Mouse (Mus musculus) embryonic facial prominence, embryonic 10.5 days (tissue): ENCODE measurements around the gene Trappc12. TPM values are rescaled to one million over a fixed set of nuclear protein-coding genes. Genes with fewer than 3 reads are reported as not detected.

Experiments
- DNase-seq: peaks from one replicate; pipeline ENCODE4 v3.0.0-alpha.2; 2017; ENCODE audit warnings: low spot score
- H3K27ac ChIP-seq: fragments of 300-500 bp; sonication (generic); replicated peaks from 2 replicates; pipeline ENCODE4 v1.5.1; 2016; ENCODE audit warnings: mild to moderate bottlenecking
- H3K27me3 ChIP-seq: fragments of 300-500 bp; sonication (generic); replicated peaks from 2 replicates; pipeline ENCODE4 v1.6.1; 2016; ENCODE audit warnings: low read depth, mild to moderate bottlenecking; ENCODE audit not compliant: poor library complexity, severe bottlenecking
- H3K36me3 ChIP-seq: fragments of 300-500 bp; sonication (generic); replicated peaks from 2 replicates; pipeline ENCODE4 v1.6.1; 2016; ENCODE audit warnings: mild to moderate bottlenecking, moderate library complexity
- H3K4me1 ChIP-seq: fragments of 300-500 bp; sonication (generic); 2 replicates; pipeline ENCODE4 v1.6.1; 2016
- H3K4me3 ChIP-seq: fragments of 300-500 bp; sonication (generic); 2 replicates; pipeline ENCODE4 v1.5.1; 2016; ENCODE audit warnings: mild to moderate bottlenecking, moderate library complexity
- H3K9me3 ChIP-seq: fragments of 300-500 bp; sonication (generic); 2 replicates; pipeline ENCODE4 v1.6.1; 2016; ENCODE audit warnings: mild to moderate bottlenecking
- WGBS: fragments of 180-500 bp; shearing (Covaris S2); methylation state at CpG from one replicate; pipeline ENCODE4 v1.1.7; 2016; 5-methylcytosine and 5-hydroxymethylcytosine counted together
- polyA plus RNA-seq: library from polyadenylated mRNA; unstranded; fragments of >200 nt; fragmentation: Nextera tagmentation; extraction: Ambion mirVana; gene quantifications from 2 replicates; pipeline ENCODE4 v1.2.1, GENCODE M21; 2016

Gene Trappc12
- polyA plus RNA-seq, 1 experiment from 2014 or later = 35.7 TPM

DNA sequence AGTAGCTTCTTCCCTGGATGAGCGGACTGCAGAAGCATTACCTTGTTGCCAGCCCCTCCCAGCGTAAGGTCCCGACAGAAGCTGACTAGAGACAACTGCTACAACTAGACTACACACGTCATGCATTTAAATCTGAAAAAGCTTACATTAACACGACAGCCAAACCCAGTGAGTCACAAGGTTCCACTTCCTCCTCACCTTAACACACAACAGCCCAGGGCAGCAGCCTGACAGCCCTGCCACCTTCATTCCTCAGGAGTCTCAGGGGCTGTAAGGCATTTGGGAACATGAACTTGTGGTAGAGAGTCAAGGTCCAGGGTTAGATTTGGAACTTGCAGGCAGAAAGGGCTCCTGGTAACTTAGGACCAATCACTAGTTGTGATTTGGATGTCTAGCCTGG lies 23.2 kb downstream of the Trappc12 start:
- Histone ChIP-seq H3K27me3 (no peaks in the 10 kb centered on the region), H3K9me3 (no peaks in the 10 kb centered on the region), H3K36me3 (peaks cover 43% of the 10 kb centered on the region), H3K27ac (no peak overlapping the region), H3K4me3 (no peak overlapping the region), H3K4me1 (0 out of 2 replicates have a peak, but pooled peaks cover 2% of the 10 kb centered on the region)
- DNase-seq = no peak
- WGBS = 87% methylated on average over 5 of the region's 5 CpGs

DNA sequence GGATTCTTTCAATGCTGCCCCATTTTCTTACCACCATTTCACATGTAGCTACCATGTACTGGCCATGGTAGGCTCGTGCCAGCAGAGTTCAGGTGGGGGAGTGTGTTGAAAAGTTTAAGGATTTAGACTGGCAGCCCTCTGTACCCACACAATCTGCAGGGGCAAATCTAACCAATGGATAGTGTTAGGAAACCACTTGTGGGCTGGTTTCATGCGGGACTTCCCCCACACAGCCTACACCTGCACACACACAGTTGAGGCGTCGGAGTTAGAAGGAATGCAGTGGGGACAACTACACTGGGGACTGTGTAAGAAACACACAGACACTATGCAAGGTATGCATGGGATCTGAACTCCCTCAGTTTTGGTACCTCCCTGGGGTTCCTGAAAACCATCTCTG lies 24.1 kb downstream of the Trappc12 start:
- WGBS = 88% methylated on average over 4 of the region's 4 CpGs
- Histone ChIP-seq H3K4me3 (no peak overlapping the region), H3K36me3 (peaks cover 45% of the 10 kb centered on the region), H3K9me3 (no peaks in the 10 kb centered on the region), H3K27me3 (no peaks in the 10 kb centered on the region), H3K4me1 (0 out of 2 replicates have a peak, but pooled peaks cover 2% of the 10 kb centered on the region), H3K27ac (no peak overlapping the region)
- DNase-seq = no peak

DNA sequence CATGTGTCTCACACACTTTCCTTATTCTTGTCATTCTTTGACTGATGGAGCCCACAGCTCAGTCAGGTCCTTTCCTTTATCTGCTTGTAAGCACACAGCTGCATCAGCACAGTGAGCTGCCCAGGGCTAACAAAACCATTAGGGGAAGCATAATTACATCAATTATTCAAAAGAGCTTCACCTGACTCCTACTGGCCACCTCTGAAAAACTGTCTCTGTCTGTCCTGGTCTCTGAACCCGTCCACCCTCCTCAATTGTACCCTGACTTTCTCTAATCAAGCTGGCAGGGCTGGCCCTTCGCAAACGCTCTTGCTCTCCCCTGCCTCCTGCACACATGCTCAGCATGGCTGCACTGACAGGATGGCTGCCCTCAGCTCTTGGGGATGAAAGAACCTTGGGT lies 25.9 kb downstream of the Trappc12 start:
- Histone ChIP-seq H3K27ac (no peak overlapping the region), H3K36me3 (peaks cover 48% of the 10 kb centered on the region)
- WGBS = 75% methylated on average over 3 of the region's 3 CpGs

DNA sequence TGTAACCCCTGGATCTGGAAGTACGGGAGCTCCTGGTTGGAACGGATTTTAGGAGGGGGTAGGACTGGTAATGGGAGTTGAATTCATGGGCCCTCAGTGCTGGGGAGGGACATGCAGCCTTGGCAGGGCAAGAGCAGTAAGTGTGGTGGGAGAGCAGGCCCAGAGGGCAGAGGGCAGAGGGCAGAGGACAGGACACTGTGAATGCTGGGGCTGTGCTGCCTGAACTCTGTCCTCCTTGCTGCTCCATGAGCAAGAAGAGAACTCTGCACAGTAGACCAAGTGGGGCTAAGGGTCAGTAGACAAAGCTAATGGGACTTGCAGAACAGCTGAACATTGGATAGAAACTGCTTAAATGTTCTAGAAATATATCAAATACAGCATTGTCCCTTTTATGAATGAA lies 32.2 kb downstream of the Trappc12 start:
- H3K4me3 ChIP-seq = no peak overlapping the region
- no peaks in the 10 kb centered on the region for H3K9me3 ChIP-seq
- H3K27me3 ChIP-seq = no peaks in the 10 kb centered on the region
- no peak overlapping the region for H3K27ac ChIP-seq
- peaks cover 68% of the 10 kb centered on the region for H3K36me3 ChIP-seq
- no peak for DNase-seq
- no peaks in the 10 kb centered on the region for H3K4me1 ChIP-seq
- WGBS = 92% methylated on average over 2 of the region's 2 CpGs

More for the DNA sequence above, 25.9 kb downstream of the Trappc12 start:
- Histone ChIP-seq H3K27me3 (no peaks in the 10 kb centered on the region), H3K4me3 (no peak overlapping the region), H3K9me3 (no peaks in the 10 kb centered on the region), H3K4me1 (0 out of 2 replicates have a peak, but pooled peaks cover 2% of the 10 kb centered on the region)
- DNase-seq = no peak

DNA sequence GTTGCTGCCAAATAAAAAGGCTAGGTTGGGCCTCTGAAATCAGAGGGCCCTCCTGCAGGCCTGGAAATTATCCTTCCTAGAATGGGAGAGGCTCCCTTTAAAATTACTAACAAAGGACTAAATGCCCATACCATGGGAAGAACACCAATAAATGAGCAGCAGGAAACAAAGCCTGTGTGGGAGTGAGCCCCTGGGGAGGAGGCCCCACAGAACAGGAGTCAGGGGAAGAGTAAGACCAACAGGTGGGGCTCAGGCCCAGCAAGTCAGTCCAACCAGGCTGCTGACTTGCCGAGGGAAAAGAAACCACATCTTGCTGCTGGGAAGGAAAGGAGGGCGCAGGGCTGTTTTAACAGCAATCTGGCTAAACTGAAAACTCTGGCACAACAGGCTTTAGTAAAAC lies 33.2 kb downstream of the Trappc12 start:
- H3K4me3 ChIP-seq = no peak overlapping the region
- WGBS = 86% methylated on average over 2 of the region's 2 CpGs
- H3K27me3 ChIP-seq = no peaks in the 10 kb centered on the region
- no peak for DNase-seq
- H3K36me3 ChIP-seq = peaks cover 69% of the 10 kb centered on the region
- H3K4me1 ChIP-seq = no peaks in the 10 kb centered on the region
- no peaks in the 10 kb centered on the region for H3K9me3 ChIP-seq
- no peak overlapping the region for H3K27ac ChIP-seq

DNA sequence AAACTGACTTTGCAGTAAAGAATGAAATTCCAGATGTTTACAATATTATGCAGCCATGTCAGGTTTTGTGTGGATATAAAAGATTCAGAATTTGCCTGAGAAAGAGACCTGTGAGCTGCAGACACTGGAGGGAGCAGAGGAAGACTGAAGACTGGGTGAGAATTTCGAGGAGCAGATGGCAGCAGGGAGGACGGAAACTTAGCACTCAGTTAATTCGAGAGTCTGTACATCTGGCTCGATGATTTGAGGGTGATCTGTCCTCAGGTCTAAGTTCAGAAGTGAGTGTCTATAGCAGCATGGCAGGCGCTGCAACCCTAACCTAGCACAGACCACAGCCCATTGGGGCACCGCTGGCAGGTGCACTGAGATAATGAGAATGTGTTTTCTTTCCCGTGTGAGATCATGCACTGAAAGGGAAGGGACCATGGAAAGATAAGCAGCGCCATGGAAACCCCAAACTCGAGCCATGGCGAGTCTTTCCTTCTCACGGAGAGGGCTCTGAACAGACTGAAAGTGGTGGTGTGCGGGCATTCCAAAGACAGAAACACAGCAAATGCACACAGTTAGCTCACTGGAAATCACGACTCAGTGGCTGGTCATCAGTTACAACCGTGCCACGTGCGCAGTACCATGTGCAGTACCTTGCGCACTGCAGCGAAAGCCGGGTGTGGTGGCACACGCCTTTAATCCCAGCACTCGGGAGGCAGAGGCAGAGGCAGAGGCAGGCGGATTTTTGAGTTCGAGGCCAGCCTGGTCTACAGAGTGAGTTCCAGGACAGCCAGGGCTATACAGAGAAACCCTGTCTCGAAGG lies 35.2 kb downstream of the Trappc12 start:
- Histone ChIP-seq H3K27me3 (no peaks in the 10 kb centered on the region), H3K27ac (no peak overlapping the region), H3K4me1 (no peaks in the 10 kb centered on the region), H3K4me3 (no peak overlapping the region), H3K9me3 (no peaks in the 10 kb centered on the region), H3K36me3 (peaks cover 69% of the 10 kb centered on the region)
- DNase-seq = no peak
- 89% methylated on average over 24 of the region's 24 CpGs for WGBS

DNA sequence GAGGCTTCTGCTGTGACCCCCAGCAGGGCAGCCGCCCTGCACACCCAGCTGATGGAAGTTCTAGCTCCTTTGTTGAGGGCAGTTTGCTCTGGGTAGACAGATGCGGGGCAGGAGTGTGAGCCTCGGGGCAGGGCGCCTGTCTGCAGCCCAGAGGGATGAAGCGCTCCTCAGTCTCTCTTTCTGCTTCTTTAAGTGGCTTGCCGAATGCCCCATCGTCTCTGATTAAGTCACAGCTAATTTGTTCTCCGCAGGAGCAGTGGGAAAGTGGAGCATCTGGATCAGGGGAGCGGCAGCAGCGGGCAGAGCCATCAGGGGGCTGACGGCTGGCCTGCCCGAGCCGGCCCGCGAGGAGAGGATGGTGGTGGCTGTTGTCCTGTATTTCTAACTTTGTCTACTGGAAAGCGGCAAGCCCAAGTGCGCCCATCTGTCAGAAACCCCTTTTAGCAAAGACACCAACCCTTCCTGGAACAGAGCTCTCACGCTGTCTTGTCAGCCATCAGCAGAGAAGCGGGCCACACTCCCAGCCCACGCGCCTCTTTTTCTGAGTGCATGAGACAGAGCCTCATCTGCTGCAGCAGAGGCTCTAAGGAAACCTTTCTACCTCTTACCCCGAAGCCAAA lies 39.6 kb downstream of the Trappc12 start:
- DNase-seq = no peak
- Histone ChIP-seq H3K4me3 (no peak overlapping the region), H3K4me1 (peaks cover 3% of the 10 kb centered on the region), H3K27me3 (peaks cover 14% of the 10 kb centered on the region), H3K27ac (no peak overlapping the region), H3K36me3 (peaks cover 57% of the 10 kb centered on the region), H3K9me3 (no peaks in the 10 kb centered on the region)
- WGBS = 71% methylated on average over 22 of the region's 22 CpGs

DNA sequence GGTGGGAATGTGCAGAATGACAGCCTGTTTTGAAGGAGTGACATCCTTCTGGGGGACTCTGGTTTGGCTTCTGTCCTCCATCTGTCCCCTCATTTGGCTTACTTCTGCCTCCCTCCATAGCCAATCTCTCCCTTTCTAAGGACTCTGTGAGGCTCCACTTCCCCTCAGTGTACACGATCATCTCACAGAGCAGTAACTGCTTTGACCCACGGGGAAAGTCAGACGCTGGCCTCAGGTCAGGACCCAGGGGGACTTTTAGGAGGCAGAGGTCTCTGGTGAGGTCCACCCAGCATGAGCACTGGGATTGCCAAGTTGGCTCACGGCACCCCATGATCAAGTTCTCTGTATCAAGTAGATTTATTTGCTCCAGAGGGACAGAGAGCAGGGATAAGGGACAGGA lies 42.1 kb downstream of the Trappc12 start:
- DNase-seq = no peak
- 85% methylated on average over 4 of the region's 4 CpGs for WGBS
- Histone ChIP-seq H3K4me1 (peaks cover 22% of the 10 kb centered on the region), H3K27ac (no peak overlapping the region), H3K36me3 (peaks cover 44% of the 10 kb centered on the region), H3K4me3 (no peak overlapping the region), H3K27me3 (peaks cover 18% of the 10 kb centered on the region), H3K9me3 (no peaks in the 10 kb centered on the region)

DNA sequence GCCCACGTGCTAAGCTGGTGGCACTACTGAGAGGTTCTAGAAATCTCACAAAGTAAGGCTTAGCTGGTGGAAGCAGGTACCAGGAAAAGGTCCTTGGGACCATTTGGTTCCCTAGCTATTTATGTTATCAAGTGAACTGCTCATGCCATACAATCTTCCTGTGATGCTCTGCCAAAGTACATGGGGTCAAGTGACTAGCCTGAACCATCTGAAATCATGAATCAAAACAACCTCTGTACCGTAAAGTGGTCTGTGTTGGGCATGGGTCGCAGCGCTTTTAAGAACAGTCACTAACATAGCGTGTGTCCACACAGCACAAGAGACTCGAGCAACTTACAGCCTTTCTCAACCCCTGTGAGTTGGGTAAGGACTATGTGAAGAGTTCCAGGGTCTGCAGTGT lies 45.1 kb downstream of the Trappc12 start:
- DNase-seq = no peak

DNA sequence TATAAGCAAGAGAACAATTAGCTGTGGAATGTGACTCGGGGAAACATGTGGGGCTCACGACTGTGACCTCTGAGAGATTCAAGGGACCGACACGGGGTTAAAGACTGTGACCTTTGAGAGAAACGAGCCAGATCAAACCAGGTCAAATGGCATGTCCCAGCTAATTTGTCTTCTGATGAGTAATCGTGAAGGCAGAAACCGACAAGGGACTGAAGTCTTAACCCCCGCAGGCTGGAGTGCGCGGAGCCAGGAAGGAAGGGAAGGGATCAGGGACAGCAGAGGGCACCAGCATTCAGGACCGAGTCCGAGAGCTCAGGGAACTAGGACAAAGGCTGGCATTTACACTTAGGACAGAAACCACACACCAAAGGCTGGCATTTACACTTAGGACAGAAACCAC lies 45.9 kb downstream of the Trappc12 start:
- Histone ChIP-seq H3K4me1 (peaks cover 29% of the 10 kb centered on the region), H3K27ac (peak overlapping the region; percentile 49; the same call in 1 of the 2 replicates), H3K27me3 (peaks cover 24% of the 10 kb centered on the region), H3K36me3 (peaks cover 10% of the 10 kb centered on the region), H3K9me3 (no peaks in the 10 kb centered on the region), H3K4me3 (no peak overlapping the region)
- WGBS = 4% methylated on average over 12 of the region's 12 CpGs
- peak; percentile 53 for DNase-seq

More for the DNA sequence above, 45.1 kb downstream of the Trappc12 start:
- H3K36me3 ChIP-seq = peaks cover 18% of the 10 kb centered on the region
- no peak overlapping the region for H3K4me3 ChIP-seq
- 84% methylated on average over 6 of the region's 6 CpGs for WGBS
- peaks cover 24% of the 10 kb centered on the region for H3K27me3 ChIP-seq
- peaks cover 25% of the 10 kb centered on the region for H3K4me1 ChIP-seq
- peak overlapping the region; percentile 49; the same call in 1 of the 2 replicates for H3K27ac ChIP-seq
- no peaks in the 10 kb centered on the region for H3K9me3 ChIP-seq

DNA sequence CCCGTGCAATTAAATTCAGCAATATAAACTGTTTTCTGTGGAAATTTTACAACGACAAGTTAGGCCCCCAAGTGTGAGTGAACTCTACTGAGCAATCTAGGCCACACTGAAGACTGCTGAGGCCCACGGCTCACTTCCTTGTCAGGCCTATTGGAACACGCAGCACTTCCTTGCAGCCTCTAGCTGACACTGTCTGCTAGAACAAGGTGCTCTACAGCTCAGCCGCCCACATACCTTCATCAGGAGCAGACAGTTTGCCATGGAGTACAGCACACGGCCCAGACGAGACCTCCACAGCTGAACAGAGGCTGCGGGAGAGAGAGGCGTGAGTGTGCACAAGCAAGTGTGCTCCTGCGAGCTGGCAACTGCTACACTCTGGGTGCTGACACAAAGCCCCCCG lies 49.0 kb downstream of the Trappc12 start:
- H3K4me3 ChIP-seq = no peak overlapping the region
- peaks cover 39% of the 10 kb centered on the region for H3K4me1 ChIP-seq
- peaks cover 15% of the 10 kb centered on the region; the same call in 1 of the 2 replicates for H3K27me3 ChIP-seq
- no peak overlapping the region for H3K27ac ChIP-seq
- 89% methylated on average over 11 of the region's 11 CpGs for WGBS
- no peak for DNase-seq
- H3K9me3 ChIP-seq = no peaks in the 10 kb centered on the region
- H3K36me3 ChIP-seq = peaks cover 7% of the 10 kb centered on the region

DNA sequence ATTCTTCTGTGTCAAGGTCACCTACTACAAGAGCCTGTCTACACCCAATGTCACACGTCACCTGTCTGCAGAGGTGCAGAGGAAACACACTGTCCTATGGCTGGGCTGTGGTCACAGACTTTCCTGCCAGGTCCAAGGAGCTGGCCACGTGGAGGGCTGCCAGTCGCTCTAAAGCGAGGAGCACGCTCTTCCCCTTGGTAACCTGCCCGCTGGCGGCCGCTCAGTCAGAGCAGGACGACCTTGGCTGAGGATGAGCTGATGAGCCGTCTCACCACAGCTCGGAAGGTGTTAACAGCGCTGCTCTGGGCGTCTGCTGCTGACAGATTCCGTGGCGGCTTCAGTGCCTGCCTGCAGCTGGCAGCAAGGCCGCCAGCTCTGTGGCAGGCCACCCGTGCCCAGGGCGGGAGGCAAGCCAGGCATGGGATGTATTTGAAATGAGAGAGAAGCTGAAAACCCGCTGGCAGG lies 49.7 kb downstream of the Trappc12 start:
- Histone ChIP-seq H3K27ac (peak overlapping the region; percentile 31; the same call in 1 of the 2 replicates), H3K4me1 (peaks cover 35% of the 10 kb centered on the region), H3K36me3 (peaks cover 14% of the 10 kb centered on the region), H3K4me3 (no peak overlapping the region), H3K9me3 (no peaks in the 10 kb centered on the region), H3K27me3 (peaks cover 10% of the 10 kb centered on the region; the same call in 1 of the 2 replicates)
- WGBS = 87% methylated on average over 19 of the region's 19 CpGs
- no peak for DNase-seq
